Mouse (Mus musculus): ENCODE results near the gene 9530077C05Rik.
"Not testable (repeated sequence)": the region's sequence is repeated elsewhere in the genome, so short reads cannot be mapped to it uniquely, and the experiment has no call there.

The 9530077C05Rik gene

DNA sequence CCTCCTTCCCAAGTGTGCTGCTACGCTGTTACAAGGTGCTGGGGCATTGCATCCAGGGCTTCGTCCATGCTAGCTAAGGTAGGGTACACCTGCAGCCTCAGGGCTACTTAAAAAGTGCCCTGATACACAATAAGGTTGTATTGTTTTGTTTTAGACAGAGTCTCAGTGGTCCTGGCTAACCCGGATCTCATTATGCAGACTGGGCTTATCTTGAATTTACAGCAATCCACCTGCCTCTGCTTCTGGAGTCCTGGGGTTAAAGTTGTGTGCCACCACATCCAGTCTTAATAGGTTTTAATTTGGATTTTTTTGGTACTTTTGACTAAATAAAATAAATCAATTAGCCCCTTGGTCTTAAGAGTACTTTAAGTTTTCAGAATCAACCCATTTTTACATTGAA lies 8.6 kb downstream of the 9530077C05Rik start:
- DNase-seq (ENCODE audit: low spot score): no peak

DNA sequence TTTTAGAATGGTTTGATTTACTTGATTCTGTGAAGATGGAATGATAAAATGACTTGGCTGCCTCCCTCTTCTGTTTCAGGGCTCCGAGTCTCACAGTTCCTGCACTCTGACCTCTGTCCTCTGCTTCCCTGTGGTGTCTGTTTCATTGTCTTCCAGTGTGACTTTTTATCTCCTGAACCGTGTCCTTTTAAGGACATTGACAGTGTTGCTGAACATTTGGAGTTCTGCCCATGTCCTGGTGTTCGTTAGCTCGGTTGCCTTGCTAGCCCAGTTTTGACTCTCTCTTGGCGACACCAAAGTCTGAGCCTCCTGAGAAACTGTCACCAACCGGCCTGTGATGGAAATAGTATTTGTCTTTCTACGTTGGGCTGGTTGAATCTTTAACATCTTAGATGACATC lies 9.2 kb downstream of the 9530077C05Rik start:
- DNase-seq (ENCODE audit: low spot score): no peak

DNA sequence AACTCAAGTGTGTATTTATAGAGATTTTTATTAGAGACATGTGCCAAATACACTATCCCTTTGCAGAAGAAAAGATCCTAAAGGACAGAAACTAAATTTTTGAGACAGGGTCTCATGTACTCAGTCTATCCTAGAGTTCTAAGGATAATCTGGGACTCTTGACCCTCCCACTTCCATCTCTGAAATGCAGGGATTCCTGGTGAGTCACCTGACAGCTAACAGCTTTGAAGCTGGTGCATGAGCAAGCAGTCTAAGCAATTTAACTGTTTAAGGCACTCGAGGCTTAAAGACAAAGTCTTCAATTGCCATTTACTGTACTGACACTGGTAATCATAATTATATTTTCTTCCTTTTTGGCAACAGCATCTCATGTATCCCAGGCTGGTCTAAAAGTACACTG lies 11.2 kb downstream of the 9530077C05Rik start:
- no peak for DNase-seq (ENCODE audit: low spot score)

DNA sequence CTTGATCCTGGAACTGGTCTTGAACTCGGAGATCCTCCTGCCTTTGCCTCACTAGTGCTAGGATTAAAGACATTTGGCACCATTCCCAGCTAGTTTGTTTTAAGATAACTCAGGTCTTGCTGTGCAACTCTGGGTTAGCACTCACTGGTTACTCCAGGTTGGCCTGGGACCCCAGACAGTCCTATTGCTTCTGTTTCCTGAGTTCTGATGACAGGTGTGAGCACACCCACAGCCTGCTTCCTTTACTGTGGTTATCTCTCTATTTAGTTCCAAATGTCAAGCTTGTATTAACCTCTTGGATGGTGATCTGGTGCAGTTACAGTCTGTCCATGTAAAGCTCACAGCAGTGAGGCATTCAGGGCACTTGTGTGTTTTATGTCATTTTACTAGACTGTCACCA lies 12.2 kb downstream of the 9530077C05Rik start:
- DNase-seq (ENCODE audit: low spot score): no peak

DNA sequence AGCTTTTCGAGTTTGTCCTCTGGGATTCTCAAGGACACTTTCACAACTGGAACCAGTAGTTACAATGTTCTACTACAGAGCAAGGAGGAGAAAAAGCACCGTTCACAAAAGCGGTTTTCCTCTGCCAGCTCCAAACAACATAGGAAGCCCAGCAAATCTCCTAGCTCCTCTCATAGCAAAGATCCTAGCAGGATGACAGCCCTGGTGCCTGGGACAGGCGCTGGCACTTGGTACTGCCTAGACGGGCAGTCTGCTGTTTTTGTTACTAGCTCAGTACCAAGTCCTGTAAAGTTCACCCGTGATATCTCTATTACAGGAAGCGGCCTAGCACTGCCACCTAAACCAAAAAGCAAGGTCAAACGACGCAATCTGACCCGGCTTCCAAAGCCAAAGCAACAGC lies 12.9 kb downstream of the 9530077C05Rik start:
- no peak for DNase-seq (ENCODE audit: low spot score)

DNA sequence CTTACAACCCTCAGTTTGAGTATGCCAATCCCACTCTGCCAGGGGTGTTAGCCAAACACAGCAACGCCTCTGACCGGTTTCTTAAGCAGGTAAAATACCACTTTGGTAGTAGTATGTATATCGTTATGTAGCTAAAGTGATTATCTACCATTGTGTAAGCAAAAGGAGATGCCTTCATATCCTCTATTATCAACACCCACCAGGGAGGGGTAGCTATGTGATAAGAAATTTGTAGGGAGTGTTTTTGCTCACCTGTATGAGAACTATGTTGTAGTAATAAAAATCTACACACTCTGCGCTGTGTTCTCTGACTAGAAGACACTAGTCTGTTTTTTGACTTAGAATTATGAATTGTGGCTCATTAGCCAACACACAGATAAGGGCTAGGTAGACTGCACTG lies 13.4 kb downstream of the 9530077C05Rik start:
- no peak for DNase-seq (ENCODE audit: low spot score)

DNA sequence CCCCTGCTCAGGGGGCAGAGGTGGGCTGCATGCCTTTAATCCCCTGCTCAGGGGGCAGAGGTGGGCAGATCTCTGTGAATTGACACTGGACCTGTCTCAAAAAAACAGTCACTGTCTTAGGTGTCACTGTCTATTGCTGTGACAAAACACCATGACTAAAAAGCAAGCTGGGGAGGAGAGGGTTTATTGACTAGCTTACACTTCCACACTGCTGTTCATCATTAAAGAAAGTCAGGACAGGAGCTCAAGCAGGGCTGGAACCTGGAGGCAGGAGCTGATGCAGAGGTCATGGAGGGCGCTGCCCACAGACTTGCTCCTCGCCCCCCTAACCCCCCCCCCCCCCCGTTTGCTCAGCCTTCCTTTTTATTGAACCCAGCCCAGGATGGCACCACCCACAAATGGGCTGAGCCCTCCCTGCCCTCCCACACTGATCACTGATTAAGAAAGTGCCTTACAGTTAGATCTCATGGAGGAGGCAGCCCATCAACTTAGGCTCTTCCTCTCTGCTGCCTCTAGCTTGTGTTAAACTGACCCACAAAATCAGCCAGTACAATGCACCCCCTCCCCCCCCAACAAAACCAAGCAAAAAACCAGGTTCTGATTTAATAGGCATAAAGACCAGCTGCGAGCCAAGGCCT lies 16.8 kb downstream of the 9530077C05Rik start:
- DNase-seq (ENCODE audit: low spot score): no peak

DNA sequence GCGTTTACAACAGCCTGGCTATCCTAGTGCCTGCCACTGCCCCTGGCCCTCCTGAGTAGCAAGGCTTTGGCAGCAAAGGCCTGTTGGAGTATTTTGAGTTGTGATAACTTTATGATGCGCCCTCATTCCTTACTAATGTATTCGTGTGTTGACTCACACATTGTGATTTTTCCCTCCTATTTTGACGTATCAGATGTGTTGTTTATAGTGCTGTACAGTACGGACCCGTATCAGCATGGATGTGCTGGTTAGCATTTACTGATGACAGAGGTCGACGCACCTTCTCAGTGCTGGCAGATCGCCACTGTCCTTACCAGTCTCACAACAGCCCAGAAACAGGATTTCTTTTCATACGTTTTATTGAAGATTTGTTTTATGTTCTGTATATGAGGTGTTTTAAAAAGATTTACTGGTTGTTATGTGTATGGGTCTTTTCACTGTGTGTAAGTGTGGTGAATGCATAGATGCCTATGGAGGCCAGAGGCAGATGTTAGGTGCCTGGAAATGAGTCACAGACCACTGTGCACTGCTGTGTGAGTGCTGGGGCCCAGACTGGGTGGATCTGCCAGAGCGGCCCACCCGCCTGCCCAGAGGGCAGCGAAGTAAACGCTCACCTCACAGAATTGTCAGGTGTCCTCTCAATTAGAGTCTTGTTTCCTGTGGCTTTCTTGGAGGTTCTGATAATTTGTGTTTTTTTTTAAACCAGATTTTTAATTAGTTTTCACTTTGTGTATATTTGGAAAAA lies 17.5 kb downstream of the 9530077C05Rik start:
- DNase-seq (ENCODE audit: low spot score): no peak

DNA sequence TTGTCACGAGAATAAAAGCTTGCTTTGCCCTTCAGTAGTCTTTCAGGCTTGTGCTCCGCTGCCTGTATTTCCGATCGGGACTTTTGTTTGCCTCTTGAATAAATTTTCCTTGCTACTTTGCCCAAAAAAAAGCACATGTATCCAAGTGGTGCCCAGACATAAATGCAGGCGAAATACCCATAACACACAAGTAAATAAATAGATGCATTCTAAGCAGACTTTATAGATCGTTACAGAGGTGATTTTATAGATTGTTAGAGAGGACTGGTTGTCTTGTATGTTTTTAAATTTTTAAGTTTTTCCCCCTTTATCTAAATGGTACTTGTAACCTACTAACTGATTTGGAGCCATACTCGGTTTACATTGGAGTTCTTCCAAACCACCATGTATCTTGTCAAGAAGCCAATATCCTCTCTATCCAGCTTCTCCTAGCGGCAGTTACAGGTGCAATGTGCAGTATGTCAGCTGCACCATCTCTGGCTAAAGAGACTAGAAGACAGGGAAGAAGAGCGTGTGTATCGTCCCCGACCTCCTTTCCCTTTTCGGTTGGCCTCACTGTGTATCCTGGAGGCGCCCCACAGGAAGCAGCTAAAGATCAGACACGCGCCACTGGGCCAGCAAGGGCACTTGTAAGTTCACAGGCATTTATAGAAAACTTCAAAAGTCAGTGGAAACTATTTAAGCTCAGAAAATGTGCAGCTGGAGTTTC lies 18.4 kb downstream of the 9530077C05Rik start:
- DNase-seq (ENCODE audit: low spot score): peak; percentile 3

DNA sequence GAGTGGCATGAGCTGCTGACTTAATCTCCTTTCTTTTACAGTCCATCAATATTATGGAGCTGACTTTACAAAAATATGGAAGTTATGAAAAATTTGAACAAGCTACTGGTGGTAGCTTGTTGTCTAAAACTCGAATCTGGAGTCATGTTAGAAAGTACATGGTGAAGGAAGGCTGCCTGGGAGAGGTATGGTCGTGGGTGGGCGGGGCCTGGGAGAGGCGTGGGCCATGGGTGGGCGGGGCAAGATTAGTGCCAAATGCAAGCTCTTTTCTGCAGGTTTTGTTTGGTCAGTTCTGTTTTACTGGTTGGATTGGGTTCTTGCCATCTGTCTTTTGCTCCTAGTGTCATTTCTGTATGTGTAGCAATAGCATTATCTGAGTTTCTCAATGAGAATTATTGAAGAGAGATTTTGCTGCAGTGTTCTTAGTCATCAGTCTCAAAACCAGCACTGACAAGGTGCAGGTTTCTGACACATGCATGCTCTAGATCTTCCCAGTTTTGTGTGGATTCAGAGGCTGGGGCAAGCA lies 19.1 kb downstream of the 9530077C05Rik start:
- DNase-seq (ENCODE audit: low spot score): no peak

DNA sequence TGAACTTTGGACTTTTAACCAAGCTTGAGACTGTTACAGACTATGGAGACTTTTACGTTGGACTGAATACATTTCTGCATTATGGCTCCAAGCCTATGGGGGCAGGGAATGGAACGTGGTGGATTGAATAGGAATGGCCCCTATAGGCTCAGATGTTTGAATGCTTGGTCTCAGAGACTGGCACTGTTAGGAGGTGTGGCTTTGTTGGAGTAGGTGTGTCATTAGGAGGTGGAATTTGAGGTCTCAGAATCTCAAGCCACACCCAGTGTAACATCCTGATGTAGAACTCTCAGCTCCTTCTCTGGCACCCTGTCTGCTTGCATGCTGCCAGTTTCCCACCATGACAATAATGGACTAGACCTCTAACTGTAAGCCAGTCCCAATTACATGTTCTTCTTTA lies 21.9 kb downstream of the 9530077C05Rik start:
- no peak for DNase-seq (ENCODE audit: low spot score)

DNA sequence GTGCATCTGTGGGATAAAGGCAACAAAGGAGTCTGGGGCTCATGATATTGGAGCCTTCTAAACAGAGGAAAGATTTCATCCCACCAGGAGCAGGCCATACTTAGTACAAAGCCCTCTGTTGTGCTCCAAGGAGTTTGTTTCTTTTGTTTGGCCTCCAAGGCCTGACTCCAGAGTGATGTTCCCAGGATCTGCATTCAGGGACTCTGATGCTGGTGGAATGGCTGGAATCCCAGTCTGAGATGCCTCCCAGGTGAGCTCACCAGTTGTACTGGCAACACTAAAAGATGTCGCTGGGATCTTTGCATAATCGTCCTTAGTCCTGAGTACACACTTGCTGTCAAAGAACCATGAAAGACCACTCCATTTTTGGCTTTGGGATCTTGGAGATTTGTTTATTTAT lies 22.8 kb downstream of the 9530077C05Rik start:
- DNase-seq (ENCODE audit: low spot score): no peak

DNA sequence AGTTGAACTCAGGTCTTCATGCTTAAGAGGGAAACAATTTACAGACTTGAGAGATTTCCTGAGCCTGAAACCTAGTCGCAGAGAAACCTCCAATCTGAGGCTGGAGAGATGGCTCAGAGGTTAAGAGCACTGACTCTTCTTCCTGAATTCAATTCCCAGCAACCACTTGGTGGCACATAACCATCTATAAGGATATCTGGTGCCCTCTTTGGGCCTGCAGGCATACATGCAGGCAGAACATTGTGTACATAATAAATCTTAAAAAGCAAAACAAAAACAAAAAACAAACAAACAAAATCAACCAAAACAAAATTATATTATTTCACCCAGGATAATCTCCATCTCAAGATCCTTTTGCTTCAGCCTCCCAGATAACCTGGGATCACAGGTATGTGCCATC lies 27.5 kb downstream of the 9530077C05Rik start:
- DNase-seq (ENCODE audit: low spot score): no peak

DNA sequence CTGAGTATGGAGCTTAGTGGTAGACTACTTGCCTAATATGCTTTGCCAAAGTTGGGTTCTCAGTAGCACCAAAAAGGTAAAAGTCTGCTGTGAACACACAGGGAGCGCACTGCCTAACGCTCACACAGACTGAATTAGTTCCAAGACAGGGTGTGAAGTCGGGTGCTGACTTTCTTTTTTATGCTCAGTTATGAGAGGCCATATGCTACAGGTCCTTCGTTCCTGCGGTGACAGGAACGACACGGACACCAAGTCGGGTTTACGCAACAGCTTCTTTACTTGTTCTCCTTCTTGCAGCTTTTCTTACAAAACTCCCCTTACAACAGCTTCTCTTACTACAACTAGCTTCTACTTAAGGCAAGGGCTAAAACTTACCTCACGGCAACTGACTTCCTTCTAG lies 31.8 kb downstream of the 9530077C05Rik start:
- DNase-seq (ENCODE audit: low spot score): peak; percentile 11

DNA sequence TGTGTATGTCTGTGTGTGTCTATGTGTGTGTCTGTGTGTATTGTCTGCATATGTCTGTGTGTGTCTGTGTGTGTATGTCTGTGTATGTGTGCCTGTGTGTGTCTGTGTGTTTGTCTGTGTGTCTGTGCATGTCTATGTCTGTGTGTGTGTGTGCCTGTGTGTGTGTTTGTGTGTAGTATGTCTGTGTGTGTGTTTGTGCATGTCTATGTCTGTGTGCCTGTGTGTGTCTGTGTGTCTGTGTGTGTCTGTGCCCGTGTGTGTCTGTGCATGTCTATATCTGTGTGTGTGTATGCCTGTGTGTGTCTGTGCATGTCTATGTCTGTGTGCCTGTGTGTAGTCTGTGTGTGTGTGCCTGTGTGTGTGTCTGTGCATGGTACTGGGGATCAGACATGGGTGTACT lies 33.8 kb downstream of the 9530077C05Rik start:
- DNase-seq (ENCODE audit: low spot score): no peak

DNA sequence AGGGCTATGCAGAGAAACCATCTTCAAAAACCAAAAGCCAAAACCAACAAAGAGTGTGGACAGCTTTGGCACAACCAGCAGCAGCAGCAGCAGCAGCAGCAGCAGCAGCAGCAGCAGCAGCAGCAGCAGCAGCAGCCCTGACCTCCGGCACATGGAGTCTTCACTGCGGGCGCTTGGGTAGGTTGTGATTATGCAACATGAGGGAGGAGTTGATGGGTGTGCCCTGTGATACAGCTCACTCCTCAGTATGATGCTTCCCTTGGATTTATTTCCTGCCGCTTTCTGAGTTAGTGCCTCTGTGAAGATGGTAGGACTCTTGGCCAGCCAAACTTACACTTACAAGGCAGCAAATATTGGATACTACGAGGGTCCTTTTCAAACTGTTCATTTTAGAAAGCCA lies 35.9 kb downstream of the 9530077C05Rik start:
- no peak for DNase-seq (ENCODE audit: low spot score)

DNA sequence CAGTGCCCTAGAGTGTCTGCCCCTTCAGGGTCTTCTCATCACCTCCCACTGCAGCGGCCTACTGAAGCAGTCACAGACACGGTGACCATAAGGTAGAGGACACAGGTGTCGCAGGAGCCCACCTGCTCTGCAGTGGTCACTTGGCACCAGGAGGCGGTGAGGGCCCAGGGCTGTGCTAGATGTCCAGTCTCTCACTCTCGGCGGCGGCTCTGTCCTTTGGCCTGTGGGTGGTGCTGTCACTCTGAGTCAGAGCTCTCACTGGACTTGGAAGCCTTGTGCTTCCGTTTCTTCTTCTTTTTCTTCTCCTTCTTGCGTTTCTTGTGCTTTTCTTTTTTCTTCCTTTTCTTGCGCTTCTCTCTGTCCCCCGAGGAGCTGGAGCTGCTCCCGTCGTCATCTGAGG lies 37.1 kb downstream of the 9530077C05Rik start:
- no peak for DNase-seq (ENCODE audit: low spot score)

DNA sequence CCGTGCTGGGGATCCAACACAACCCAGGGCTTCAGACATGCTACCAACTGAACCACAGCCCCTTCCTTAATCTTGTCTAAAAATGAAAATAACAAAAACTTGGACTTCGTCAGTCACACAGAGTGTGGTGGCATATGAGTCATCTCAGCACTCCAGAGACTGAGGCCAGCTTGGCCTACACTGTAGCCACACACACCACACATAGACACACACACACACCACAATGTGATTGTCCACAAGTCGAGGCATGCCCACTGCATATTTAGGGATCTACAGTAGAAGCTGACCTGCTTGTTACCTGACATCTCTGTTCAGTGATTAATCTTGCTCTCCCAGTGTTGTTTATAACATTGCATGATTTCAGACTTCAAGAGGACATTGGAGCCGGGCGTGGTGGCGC lies 37.9 kb downstream of the 9530077C05Rik start:
- DNase-seq (ENCODE audit: low spot score): no peak

DNA sequence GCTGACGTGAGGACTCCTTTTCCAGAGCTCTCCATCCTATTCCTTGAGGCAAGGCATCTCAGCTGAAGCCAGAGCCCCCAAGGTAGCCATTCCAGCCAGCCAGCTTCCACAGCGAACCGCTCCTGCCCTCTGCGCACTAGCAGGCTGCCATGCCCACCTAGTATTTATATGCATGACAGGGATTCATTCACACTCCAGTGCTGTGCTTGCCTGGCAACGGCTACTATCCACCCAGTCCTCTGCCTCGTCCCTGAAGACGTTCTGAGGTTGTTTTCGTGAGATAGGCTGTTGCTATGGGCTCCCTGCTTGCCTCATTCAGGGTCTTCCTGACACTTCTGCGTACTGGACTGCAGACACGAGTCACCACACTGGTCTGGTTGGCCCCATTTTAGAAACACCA lies 41.4 kb downstream of the 9530077C05Rik start:
- no peak for DNase-seq (ENCODE audit: low spot score)

DNA sequence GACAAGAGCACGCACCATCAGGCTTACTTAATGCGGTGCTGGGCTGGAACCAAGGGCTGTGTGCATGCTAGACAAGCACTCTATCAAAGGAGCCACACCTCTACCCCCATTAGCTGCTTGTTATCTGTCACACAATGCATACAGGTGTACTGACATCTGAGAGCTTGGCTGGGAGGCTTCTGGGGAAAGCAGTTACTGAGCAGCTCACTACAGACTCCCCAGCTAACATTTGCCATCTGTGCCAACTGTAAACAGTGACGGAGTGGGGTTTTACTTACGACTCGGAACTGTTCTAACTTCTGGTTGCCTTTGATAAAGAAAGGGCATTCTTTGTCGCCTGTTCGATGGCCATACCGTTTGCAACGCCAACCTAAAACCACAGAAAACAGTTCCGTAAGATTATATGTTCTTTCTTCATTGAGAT lies 42.2 kb downstream of the 9530077C05Rik start:
- DNase-seq (ENCODE audit: low spot score): no peak

DNA sequence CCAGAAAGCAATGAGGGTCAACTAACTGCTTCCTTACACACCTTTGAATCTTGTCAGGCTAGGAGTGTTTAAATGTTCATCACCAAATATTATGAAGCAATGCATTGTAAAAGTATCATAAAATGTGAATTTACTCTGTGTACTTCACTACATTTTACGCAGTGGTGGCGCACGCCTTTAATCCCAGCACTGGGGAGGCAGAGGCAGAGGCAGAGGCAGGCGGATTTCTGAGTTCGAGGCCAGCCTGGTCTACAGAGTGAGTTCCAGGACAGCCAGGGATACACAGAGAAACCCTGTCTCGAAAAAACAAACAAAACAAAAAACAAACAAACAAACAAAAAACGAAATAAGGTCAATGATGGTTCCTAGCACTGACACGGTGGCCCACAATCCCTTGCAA lies 42.7 kb downstream of the 9530077C05Rik start, which contains the start of gene Gm17545:
Gene Gm17545, plus strand, starts transcription at position 301 of the 400 bp plus-strand sequence.
- not testable (repeated sequence) for DNase-seq (ENCODE audit: low spot score)

DNA sequence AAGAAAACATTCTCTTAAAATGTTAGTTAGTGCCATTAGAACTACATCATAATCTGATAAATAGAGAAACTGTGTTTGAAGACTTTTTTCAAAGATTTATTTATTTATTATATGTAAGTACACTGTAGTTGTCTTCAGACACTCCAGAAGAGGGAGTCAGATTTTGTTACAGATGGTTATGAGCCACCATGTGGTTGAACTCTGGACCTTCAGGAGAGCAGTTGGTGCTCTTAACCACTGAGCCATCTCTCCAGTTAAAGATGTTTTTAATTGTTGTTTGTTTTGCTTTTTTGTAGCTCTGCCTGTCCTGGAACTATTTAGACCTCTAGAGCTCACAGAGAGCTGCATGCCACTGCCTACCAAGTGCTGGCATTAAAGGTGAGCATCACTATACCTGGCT lies 43.7 kb downstream of the 9530077C05Rik start:
- no peak for DNase-seq (ENCODE audit: low spot score)
